Mouse (Mus musculus) E14TG2a.4 (cell line): ENCODE measurements around the gene Tex52.

Source experiments
- CTCF ChIP-seq: conservative IDR thresholded peaks from 2 replicates; pipeline ENCODE4 v1.5.1; 2014; ENCODE audit warnings: low read length
- NANOG ChIP-seq: IDR thresholded peaks from 2 replicates; pipeline ENCODE4 v1.6.1; 2014; ENCODE audit warnings: borderline replicate concordance, low read length, mixed read lengths
- POU5F1 ChIP-seq: IDR thresholded peaks from 2 replicates; pipeline ENCODE4 v1.6.1; 2014; ENCODE audit warnings: low read length, borderline replicate concordance

DNA sequence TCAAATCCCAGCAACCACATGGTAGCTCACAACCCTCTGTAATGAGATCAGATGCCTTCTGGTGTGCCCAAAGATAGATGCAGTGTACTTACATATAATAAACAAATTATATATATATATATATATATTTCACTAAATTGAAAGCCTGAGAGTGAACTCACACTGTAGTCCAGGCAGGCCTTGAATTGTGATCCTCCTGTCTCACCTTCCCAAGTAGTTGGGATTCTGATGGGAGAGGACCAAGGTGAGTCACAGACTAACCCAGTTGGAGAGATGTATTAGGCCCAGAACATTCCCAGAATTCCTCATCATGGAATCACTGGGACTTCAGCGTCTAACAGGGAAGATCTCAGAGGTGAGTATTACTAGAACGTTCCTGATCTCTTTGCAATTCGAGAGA lies 23.7 kb downstream of the Tex52 start, which contains the start of gene Nrip2:
- no peak for TF ChIP-seq CTCF
- TF ChIP-seq POU5F1, result no peak
- no peak for TF ChIP-seq NANOG
